Mouse (Mus musculus): ENCODE measurements around the gene Tlk1. TPM values are rescaled to one million over a fixed set of nuclear protein-coding genes. Genes with fewer than 3 reads are reported as not detected.
"Not testable (repeated sequence)": the region's sequence is repeated elsewhere in the genome, so short reads cannot be mapped to it uniquely, and the experiment has no call there.

Gene Tlk1
- polyA plus RNA-seq, 1 experiment = 30.4 TPM

- 1% methylated on average over 27 of the region's 27 CpGs for WGBS
- DNase-seq = peak in 1 of 2 experiments; percentile 32
- H3K27ac ChIP-seq (ENCODE audit: insufficient read depth, low read length) = peak overlapping the region; percentile 91; the same call in 1 of the 2 replicates
- no peak for TF ChIP-seq POLR2A (IDR thresholded peaks at IDR 0.05; ENCODE audit: borderline replicate concordance, insufficient read depth, low read length)
- no peak for TF ChIP-seq CTCF (IDR thresholded peaks at IDR 0.05; ENCODE audit: borderline replicate concordance, insufficient read depth, low read depth, low read length)
- no peaks in the 10 kb centered on the region for H3K27me3 ChIP-seq (ENCODE audit: control insufficient read depth, insufficient read depth, low read length)
- H3K4me3 ChIP-seq (replicated peaks; ENCODE audit: insufficient read depth, low read depth, low read length) = peak overlapping the region; percentile 92
- no peaks in the 10 kb centered on the region; the same call in 1 of the 2 replicates for H3K4me1 ChIP-seq (ENCODE audit: control insufficient read depth, insufficient read depth, low read length)
These were observed 1.4 kb downstream of the Tlk1 start for GRCm38 (mm10) chr2:70823926-70824800.

GRCm38 (mm10) chr2:70823434-70823833 is 2.1 kb downstream of the Tlk1 start:
- 22% methylated on average over 5 of the region's 5 CpGs for WGBS
- TF ChIP-seq POLR2A (IDR thresholded peaks at IDR 0.05; ENCODE audit: borderline replicate concordance, insufficient read depth, low read length) = no peak
- no peak for TF ChIP-seq CTCF (IDR thresholded peaks at IDR 0.05; ENCODE audit: borderline replicate concordance, insufficient read depth, low read depth, low read length)
- H3K4me1 ChIP-seq (ENCODE audit: control insufficient read depth, insufficient read depth, low read length) = no peaks in the 10 kb centered on the region; the same call in 1 of the 2 replicates
- peak overlapping the region; percentile 21 for H3K4me3 ChIP-seq (replicated peaks; ENCODE audit: insufficient read depth, low read depth, low read length)
- H3K27me3 ChIP-seq (ENCODE audit: control insufficient read depth, insufficient read depth, low read length) = no peaks in the 10 kb centered on the region
- DNase-seq = no peak
- no peak overlapping the region for H3K27ac ChIP-seq (ENCODE audit: insufficient read depth, low read length)

DNA sequence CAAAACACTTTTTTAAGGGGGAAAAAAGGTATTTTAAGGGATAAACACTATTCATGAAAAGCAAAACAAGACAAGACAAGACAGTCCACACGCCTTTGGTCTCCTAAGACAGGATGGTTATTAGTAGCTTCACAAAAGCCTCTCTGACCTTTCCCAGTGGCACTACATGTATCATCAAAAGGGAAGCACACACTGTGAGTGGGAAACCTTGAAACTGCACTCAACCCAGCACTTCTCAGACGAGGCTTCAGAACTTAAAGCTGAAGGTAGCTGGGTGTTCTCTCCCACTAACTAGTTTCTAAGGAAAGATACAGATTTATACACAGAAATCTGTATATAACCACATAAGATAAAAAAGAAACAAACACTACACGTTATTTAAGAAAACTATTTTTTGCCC is 8.6 kb downstream of the Tlk1 start:
- H3K27me3 ChIP-seq (ENCODE audit: control insufficient read depth, insufficient read depth, low read length) = no peaks in the 10 kb centered on the region
- no peak for DNase-seq
- no peaks in the 10 kb centered on the region for H3K4me1 ChIP-seq (ENCODE audit: control insufficient read depth, insufficient read depth, low read length)
- TF ChIP-seq POLR2A (IDR thresholded peaks at IDR 0.05; ENCODE audit: borderline replicate concordance, insufficient read depth, low read length) (no peak), CTCF (IDR thresholded peaks at IDR 0.05; ENCODE audit: borderline replicate concordance, insufficient read depth, low read depth, low read length) (no peak)
- no peak overlapping the region for H3K4me3 ChIP-seq (replicated peaks; ENCODE audit: insufficient read depth, low read depth, low read length)
- no peak overlapping the region for H3K27ac ChIP-seq (ENCODE audit: insufficient read depth, low read length)
- 77% methylated on average over 3 of the region's 3 CpGs for WGBS

- Histone ChIP-seq H3K4me1 (ENCODE audit: control insufficient read depth, insufficient read depth, low read length) (no peaks in the 10 kb centered on the region), H3K4me3 (replicated peaks; ENCODE audit: insufficient read depth, low read depth, low read length) (no peak overlapping the region), H3K27me3 (ENCODE audit: control insufficient read depth, insufficient read depth, low read length) (no peaks in the 10 kb centered on the region), H3K27ac (ENCODE audit: insufficient read depth, low read length) (no peak overlapping the region)
- no peak for DNase-seq
- 75% methylated on average over 2 of the region's 2 CpGs for WGBS
- TF ChIP-seq POLR2A (IDR thresholded peaks at IDR 0.05; ENCODE audit: borderline replicate concordance, insufficient read depth, low read length) = no peak
- TF ChIP-seq CTCF (IDR thresholded peaks at IDR 0.05; ENCODE audit: borderline replicate concordance, insufficient read depth, low read depth, low read length) = no peak
These were observed 9.5 kb downstream of the Tlk1 start for GRCm38 (mm10) chr2:70816016-70816415.

DNA sequence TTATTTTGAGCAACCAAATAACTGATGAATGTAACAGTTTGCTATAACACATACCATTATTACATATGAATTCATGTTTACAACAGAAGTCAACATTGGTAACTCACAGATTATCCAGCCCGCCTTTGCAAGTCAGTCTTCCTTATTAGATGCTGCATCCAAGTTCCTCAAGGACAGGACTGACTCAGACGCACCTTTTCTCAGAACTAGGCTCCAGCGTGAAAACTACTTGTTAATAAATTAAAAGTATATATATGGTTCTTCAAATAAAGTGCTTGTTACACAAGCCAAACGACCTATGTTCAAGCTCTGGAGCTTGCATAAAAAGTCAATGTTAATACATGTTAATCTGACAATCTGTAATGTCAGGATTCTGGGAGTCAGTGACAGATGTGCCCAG is 11.9 kb downstream of the Tlk1 start:
- DNase-seq = no peak

GRCm38 (mm10) chr2:70811476-70811875 is 14.1 kb downstream of the Tlk1 start:
- H3K27ac ChIP-seq (ENCODE audit: insufficient read depth, low read length) = no peak overlapping the region
- 56% methylated on average over 3 of the region's 3 CpGs for WGBS

More for the DNA sequence above, 11.9 kb downstream of the Tlk1 start:
- TF ChIP-seq POLR2A (IDR thresholded peaks at IDR 0.05; ENCODE audit: borderline replicate concordance, insufficient read depth, low read length) (no peak), CTCF (IDR thresholded peaks at IDR 0.05; ENCODE audit: borderline replicate concordance, insufficient read depth, low read depth, low read length) (no peak)
- H3K27me3 ChIP-seq (ENCODE audit: control insufficient read depth, insufficient read depth, low read length) = no peaks in the 10 kb centered on the region
- H3K27ac ChIP-seq (ENCODE audit: insufficient read depth, low read length) = no peak overlapping the region
- WGBS = 74% methylated on average over 4 of the region's 4 CpGs
- peaks cover 3% of the 10 kb centered on the region; the same call in 1 of the 2 replicates for H3K4me1 ChIP-seq (ENCODE audit: control insufficient read depth, insufficient read depth, low read length)
- no peak overlapping the region for H3K4me3 ChIP-seq (replicated peaks; ENCODE audit: insufficient read depth, low read depth, low read length)

GRCm38 (mm10) chr2:70809921-70810320 is 15.6 kb downstream of the Tlk1 start:
- TF ChIP-seq POLR2A (IDR thresholded peaks at IDR 0.05; ENCODE audit: borderline replicate concordance, insufficient read depth, low read length) = no peak
- TF ChIP-seq CTCF (IDR thresholded peaks at IDR 0.05; ENCODE audit: borderline replicate concordance, insufficient read depth, low read depth, low read length) = no peak
- H3K4me1 ChIP-seq (ENCODE audit: control insufficient read depth, insufficient read depth, low read length) = peaks cover 4% of the 10 kb centered on the region; the same call in 1 of the 2 replicates
- no peak overlapping the region for H3K4me3 ChIP-seq (replicated peaks; ENCODE audit: insufficient read depth, low read depth, low read length)
- no peaks in the 10 kb centered on the region for H3K27me3 ChIP-seq (ENCODE audit: control insufficient read depth, insufficient read depth, low read length)
- no peak overlapping the region for H3K27ac ChIP-seq (ENCODE audit: insufficient read depth, low read length)
- 82% methylated on average over 3 of the region's 3 CpGs for WGBS
- no peak for DNase-seq

More at GRCm38 (mm10) chr2:70811476-70811875, 14.1 kb downstream of the Tlk1 start:
- Histone ChIP-seq H3K4me1 (ENCODE audit: control insufficient read depth, insufficient read depth, low read length) (peaks cover 4% of the 10 kb centered on the region; the same call in 1 of the 2 replicates), H3K4me3 (replicated peaks; ENCODE audit: insufficient read depth, low read depth, low read length) (no peak overlapping the region), H3K27me3 (ENCODE audit: control insufficient read depth, insufficient read depth, low read length) (no peaks in the 10 kb centered on the region)
- no peak for DNase-seq
- TF ChIP-seq POLR2A (IDR thresholded peaks at IDR 0.05; ENCODE audit: borderline replicate concordance, insufficient read depth, low read length) (no peak), CTCF (IDR thresholded peaks at IDR 0.05; ENCODE audit: borderline replicate concordance, insufficient read depth, low read depth, low read length) (no peak)

DNA sequence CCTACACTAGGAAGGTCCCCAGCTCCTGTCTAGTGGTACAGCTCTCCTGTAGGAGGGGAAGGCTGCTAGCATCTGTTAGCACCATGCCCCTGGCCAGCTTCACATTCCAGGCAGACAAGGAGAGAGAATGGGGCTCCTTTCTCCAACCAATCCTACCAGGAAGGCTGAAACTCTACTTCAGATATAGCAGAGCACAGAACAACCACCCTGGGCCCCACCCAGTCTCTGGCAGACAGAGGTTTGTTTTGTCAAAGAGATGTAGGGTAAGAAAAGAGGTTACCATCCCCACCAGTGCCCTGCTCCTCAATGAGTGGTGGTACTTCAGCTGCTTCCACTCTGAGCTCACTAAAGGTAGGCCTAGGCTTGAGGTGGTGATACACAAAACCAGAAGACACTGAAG is 16.8 kb downstream of the Tlk1 start:
- Histone ChIP-seq H3K4me3 (replicated peaks; ENCODE audit: insufficient read depth, low read depth, low read length) (no peak overlapping the region), H3K27ac (ENCODE audit: insufficient read depth, low read length) (no peak overlapping the region), H3K4me1 (ENCODE audit: control insufficient read depth, insufficient read depth, low read length) (peaks cover 4% of the 10 kb centered on the region; the same call in 1 of the 2 replicates), H3K27me3 (ENCODE audit: control insufficient read depth, insufficient read depth, low read length) (no peaks in the 10 kb centered on the region)
- no peak for DNase-seq
- no peak for TF ChIP-seq POLR2A (IDR thresholded peaks at IDR 0.05; ENCODE audit: borderline replicate concordance, insufficient read depth, low read length)
- no peak for TF ChIP-seq CTCF (IDR thresholded peaks at IDR 0.05; ENCODE audit: borderline replicate concordance, insufficient read depth, low read depth, low read length)

- not testable (repeated sequence) for H3K27ac ChIP-seq (ENCODE audit: insufficient read depth, low read length); H3K4me1 ChIP-seq (ENCODE audit: control insufficient read depth, insufficient read depth, low read length); H3K27me3 ChIP-seq (ENCODE audit: control insufficient read depth, insufficient read depth, low read length); H3K4me3 ChIP-seq (replicated peaks; ENCODE audit: insufficient read depth, low read depth, low read length); DNase-seq
- 92% methylated on average over 3 of the region's 3 CpGs for WGBS
These were observed 17.9 kb downstream of the Tlk1 start for GRCm38 (mm10) chr2:70807678-70808077.

Data from cerebellum, adult 2 months (tissue).